ENCODE assay signal across 8 mouse cellular contexts in the genomic region with DNA sequence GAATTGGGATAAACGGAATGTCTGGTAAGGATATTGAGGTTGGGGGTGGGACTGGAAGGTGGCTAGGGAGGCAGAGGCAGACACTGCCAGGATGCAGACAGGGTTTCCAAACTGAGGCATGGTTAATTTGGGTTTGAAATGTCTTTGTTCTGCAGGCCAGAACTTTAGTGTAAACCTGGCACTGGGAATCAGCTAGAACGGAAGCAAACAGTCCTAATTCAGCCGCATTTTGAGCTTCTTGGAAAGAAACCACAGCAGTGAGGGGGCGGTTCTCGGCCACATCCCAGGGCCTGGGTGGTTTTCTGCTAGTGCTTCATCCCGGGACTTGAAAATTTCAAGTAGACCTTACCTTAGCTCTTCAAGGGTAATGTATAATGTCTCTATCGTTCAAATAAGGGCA.
DNase-seq lines count a peak whose midpoint lies in the region; ATAC-seq and TF ChIP-seq lines count a peak whose summit lies in the region.

No protein-coding gene starts in this region.

- DNase-seq in hindbrain, postnatal 0 days (ENCODE audit: low spot score): peak; percentile 17
- no peak for DNase-seq in hindbrain, embryonic 11.5 days (ENCODE audit: low spot score)
- DNase-seq in embryonic facial prominence, embryonic 14.5 days (ENCODE audit: low spot score): peak; percentile 84
- DNase-seq in heart, postnatal 10 days: peak; percentile 56 to 68
- DNase-seq in lung, postnatal 14 days: peak; percentile 60
- no peak for DNase-seq in thymus, postnatal 10 days (ENCODE audit: low spot score in 2 of 2)

- WGBS in hindbrain, postnatal 0 days: 60% methylated on average over 7 of the region's 7 CpGs
- 90% methylated on average over 7 of the region's 7 CpGs for WGBS in hindbrain, embryonic 11.5 days
- 51% methylated on average over 7 of the region's 7 CpGs for WGBS in embryonic facial prominence, embryonic 14.5 days
- 83% methylated on average over 7 of the region's 7 CpGs for WGBS in hindbrain, embryonic 13.5 days

- no peak overlapping the region for H3K4me3 ChIP-seq in hindbrain, postnatal 0 days (ENCODE audit: low read length)
- H3K4me3 ChIP-seq in hindbrain, embryonic 11.5 days (ENCODE audit: low read depth, low read length): no peak overlapping the region
- no peak overlapping the region for H3K4me3 ChIP-seq in embryonic facial prominence, embryonic 14.5 days (ENCODE audit: low read depth, low read length)
- H3K4me3 ChIP-seq in hindbrain, embryonic 13.5 days: no peak overlapping the region

- no peak for ATAC-seq in hindbrain, postnatal 0 days
- ATAC-seq in hindbrain, embryonic 11.5 days (ENCODE audit: low FRiP score): no peak
- ATAC-seq in embryonic facial prominence, embryonic 14.5 days (ENCODE audit: low read depth): no peak
- no peak for ATAC-seq in monocyte, adult 5-6 weeks (replicated peaks; ENCODE audit: insufficient number of reproducible peaks, low FRiP score, low TSS enrichment, poor library complexity, severe bottlenecking)
- no peak for ATAC-seq in hindbrain, embryonic 13.5 days (ENCODE audit: low FRiP score)

- no peak for TF ChIP-seq CTCF in hindbrain, postnatal 0 days (IDR thresholded peaks at IDR 0.05; ENCODE audit: low read depth)

- H3K9ac ChIP-seq in hindbrain, postnatal 0 days (replicated peaks; ENCODE audit: low read length): no peak overlapping the region
- H3K9ac ChIP-seq in hindbrain, embryonic 11.5 days (ENCODE audit: low read depth, low read length): no peak overlapping the region
- H3K9ac ChIP-seq in embryonic facial prominence, embryonic 14.5 days (ENCODE audit: low read depth, low read length): no peak overlapping the region
- no peak overlapping the region for H3K9ac ChIP-seq in hindbrain, embryonic 13.5 days

- no peaks in the 10 kb centered on the region for H3K9me3 ChIP-seq in hindbrain, postnatal 0 days (ENCODE audit: low read length)
- no peaks in the 10 kb centered on the region for H3K9me3 ChIP-seq in hindbrain, embryonic 11.5 days (ENCODE audit: control insufficient read depth, low read length)
- H3K9me3 ChIP-seq in embryonic facial prominence, embryonic 14.5 days (ENCODE audit: control insufficient read depth, low read length): no peaks in the 10 kb centered on the region
- no peaks in the 10 kb centered on the region for H3K9me3 ChIP-seq in hindbrain, embryonic 13.5 days

- H3K4me1 ChIP-seq in hindbrain, postnatal 0 days (ENCODE audit: insufficient read depth, low read length): peaks cover 6% of the 10 kb centered on the region; the same call in 1 of the 2 replicates
- H3K4me1 ChIP-seq in hindbrain, embryonic 11.5 days (replicated peaks; ENCODE audit: control insufficient read depth, insufficient read depth, low read length): peaks cover 3% of the 10 kb centered on the region
- H3K4me1 ChIP-seq in embryonic facial prominence, embryonic 14.5 days (ENCODE audit: control insufficient read depth, insufficient read depth, low read length): peaks cover 20% of the 10 kb centered on the region
- H3K4me1 ChIP-seq in hindbrain, embryonic 13.5 days (replicated peaks): peaks cover 9% of the 10 kb centered on the region

- no peaks in the 10 kb centered on the region for H3K27me3 ChIP-seq in hindbrain, postnatal 0 days (ENCODE audit: insufficient read depth, low read length)
- no peaks in the 10 kb centered on the region for H3K27me3 ChIP-seq in hindbrain, embryonic 11.5 days (ENCODE audit: control insufficient read depth, insufficient read depth, low read length)
- H3K27me3 ChIP-seq in embryonic facial prominence, embryonic 14.5 days (replicated peaks; ENCODE audit: control insufficient read depth, insufficient read depth, low read length): no peaks in the 10 kb centered on the region
- H3K27me3 ChIP-seq in hindbrain, embryonic 13.5 days: no peaks in the 10 kb centered on the region

- no peak overlapping the region for H3K4me2 ChIP-seq in hindbrain, postnatal 0 days (ENCODE audit: low read depth, low read length)
- H3K4me2 ChIP-seq in hindbrain, embryonic 11.5 days (replicated peaks; ENCODE audit: low read depth, low read length): no peak overlapping the region
- no peak overlapping the region for H3K4me2 ChIP-seq in embryonic facial prominence, embryonic 14.5 days (ENCODE audit: low read depth, low read length)
- no peak overlapping the region for H3K4me2 ChIP-seq in hindbrain, embryonic 13.5 days

- H3K36me3 ChIP-seq in hindbrain, postnatal 0 days (ENCODE audit: insufficient read depth, low read length): no peaks in the 10 kb centered on the region
- H3K36me3 ChIP-seq in hindbrain, embryonic 11.5 days (ENCODE audit: control insufficient read depth, insufficient read depth, low read length): no peaks in the 10 kb centered on the region
- no peaks in the 10 kb centered on the region for H3K36me3 ChIP-seq in embryonic facial prominence, embryonic 14.5 days (ENCODE audit: control insufficient read depth, insufficient read depth, low read length)
- H3K36me3 ChIP-seq in hindbrain, embryonic 13.5 days: no peaks in the 10 kb centered on the region

- intact Hi-C loops in heart, postnatal 10 days (cut with DNase I): no loop called here

- no peak overlapping the region for H3K27ac ChIP-seq in hindbrain, postnatal 0 days
- no peak overlapping the region for H3K27ac ChIP-seq in hindbrain, embryonic 11.5 days (ENCODE audit: low read depth, low read length)
- peak overlapping the region; percentile 53; the same call in 1 of the 2 replicates for H3K27ac ChIP-seq in embryonic facial prominence, embryonic 14.5 days (replicated peaks; ENCODE audit: low read depth, low read length)
- H3K27ac ChIP-seq in hindbrain, embryonic 13.5 days: no peak overlapping the region

Comparison
In these comparisons a context has a peak if more than half of its experiments do, and no peak if none do; other contexts are left out.
1. DNase-seq: peak in hindbrain, postnatal 0 days (single experiment), embryonic facial prominence, embryonic 14.5 days (single experiment), heart, postnatal 10 days (2 of 2) and lung, postnatal 14 days (single experiment); none in hindbrain, embryonic 11.5 days (single experiment) and thymus, postnatal 10 days (0 of 2).